Comparison of ENCODE assay signal across 17 mouse cellular contexts in genomic region chr19:18368612-18369011, GRCm38 (mm10).
"Had no signal": no experiment of that assay in that cellular context is flagged by ENCODE, and none has a peak within 500 bp of the region (broad histone marks: within the 10 kb centered on the region; RNA-seq: fewer than 3 reads in every experiment).

No protein-coding gene starts in this region.

- H3K27ac ChIP-seq: intestine, embryonic 15.5 days; kidney, embryonic 15.5 days; layer of hippocampus, adult 2 months; left cerebral cortex, adult 2 months; liver, embryonic 13.5 days had no signal

- H3K4me3 ChIP-seq: intestine, embryonic 15.5 days; kidney, embryonic 15.5 days; layer of hippocampus, adult 2 months; left cerebral cortex, adult 2 months; liver, embryonic 13.5 days had no signal

- H3K4me1 ChIP-seq: intestine, embryonic 15.5 days; kidney, embryonic 15.5 days; liver, embryonic 13.5 days had no signal

- H3K9ac ChIP-seq: intestine, embryonic 15.5 days; kidney, embryonic 15.5 days; liver, embryonic 13.5 days had no signal

- DNase-seq: kidney, adult 11 months; kidney, adult 8-10 months; kidney, postnatal 10 days; kidney, postnatal 36 days; layer of hippocampus, postnatal 36 days; liver, embryonic 13.5 days; lung, adult 2 months; lung, postnatal 14 days; lung, postnatal 4 days; midbrain, embryonic 14.5 days; thymus, adult 2 months; thymus, postnatal 14 days; thymus, postnatal 4 days had no signal

- H3K27me3 ChIP-seq: intestine, embryonic 15.5 days; kidney, embryonic 15.5 days; liver, embryonic 13.5 days had no signal

- ATAC-seq: intestine, embryonic 15.5 days had no signal

- H3K36me3 ChIP-seq: intestine, embryonic 15.5 days; kidney, embryonic 15.5 days; liver, embryonic 13.5 days had no signal
